Mouse (Mus musculus) hindbrain, postnatal 0 days (tissue): ENCODE measurements around the gene Naa15. TPM values are rescaled to one million over a fixed set of nuclear protein-coding genes. Genes with fewer than 3 reads are reported as not detected.

Experiments used
- ATAC-seq: fragments of 200-750 bp; cut with Nextera tagmentation; 2 replicates; pipeline ENCODE4 v1.8.0; 2017; ENCODE audit warnings: mild to moderate bottlenecking, moderate TSS enrichment, moderate library complexity
- DNase-seq: peaks from one replicate; pipeline ENCODE4 v3.0.0-alpha.2; 2015; ENCODE audit warnings: low spot score
- H3K27ac ChIP-seq: fragments of 300-500 bp; sonication (generic); 2 replicates; pipeline ENCODE4 v1.5.1; 2014; ENCODE audit warnings: mild to moderate bottlenecking
- H3K27me3 ChIP-seq: fragments of 300-500 bp; sonication (generic); 2 replicates; pipeline ENCODE4 v1.6.1; 2014; ENCODE audit warnings: low read length, mixed read lengths; ENCODE audit not compliant: insufficient read depth
- H3K36me3 ChIP-seq: fragments of 300-500 bp; sonication (generic); 2 replicates; pipeline ENCODE4 v1.6.1; 2014; ENCODE audit warnings: low read length, mixed read lengths; ENCODE audit not compliant: insufficient read depth
- H3K4me1 ChIP-seq: fragments of 300-500 bp; sonication (generic); 2 replicates; pipeline ENCODE4 v1.6.1; 2014; ENCODE audit warnings: antibody characterized with exemption, low read length, mixed read lengths; ENCODE audit not compliant: insufficient read depth
- H3K4me2 ChIP-seq: fragments of 300-500 bp; sonication (generic); 2 replicates; pipeline ENCODE4 v1.6.1; 2014; ENCODE audit warnings: low read depth, mild to moderate bottlenecking, low read length, moderate library complexity, mixed read lengths
- H3K4me3 ChIP-seq: fragments of 300-500 bp; sonication (generic); 2 replicates; pipeline ENCODE4 v1.5.1; 2014; ENCODE audit warnings: low read length
- H3K9ac ChIP-seq: fragments of 300-500 bp; sonication (generic); replicated peaks from 2 replicates; pipeline ENCODE4 v1.6.1; 2014; ENCODE audit warnings: mild to moderate bottlenecking, low read length, moderate library complexity, mixed read lengths
- H3K9me3 ChIP-seq: fragments of 300-500 bp; sonication (generic); 2 replicates; pipeline ENCODE4 v1.6.1; 2016; ENCODE audit warnings: low read length, mixed read lengths
- CTCF ChIP-seq: IDR thresholded peaks from 2 replicates; pipeline ENCODE4 v1.5.1; 2016; ENCODE audit warnings: antibody characterized with exemption, control low read depth, low read depth
- WGBS: fragments of 180-500 bp; shearing (Covaris S2); extraction: QIAGEN DNeasy Blood & Tissue Kit; methylation state at CpG from one replicate; pipeline ENCODE4 v1.1.7; 2014; 5-methylcytosine and 5-hydroxymethylcytosine counted together
- polyA plus RNA-seq: library from polyadenylated mRNA; unstranded; fragments of >200 nt; fragmentation: Nextera tagmentation; extraction: Ambion mirVana; gene quantifications from 2 replicates; pipeline ENCODE4 v1.2.1, GENCODE M21; 2015
- total RNA-seq: library from RNA; depleted of rRNA; stranded (reverse); fragments of >200 nt; gene quantifications from 2 replicates; pipeline ENCODE4 v1.2.3, GENCODE M21; 2014

The Naa15 gene
- total and polyA plus RNA-seq, 2 experiments from 2014 or later: 20.4 to 35.0 TPM

DNA sequence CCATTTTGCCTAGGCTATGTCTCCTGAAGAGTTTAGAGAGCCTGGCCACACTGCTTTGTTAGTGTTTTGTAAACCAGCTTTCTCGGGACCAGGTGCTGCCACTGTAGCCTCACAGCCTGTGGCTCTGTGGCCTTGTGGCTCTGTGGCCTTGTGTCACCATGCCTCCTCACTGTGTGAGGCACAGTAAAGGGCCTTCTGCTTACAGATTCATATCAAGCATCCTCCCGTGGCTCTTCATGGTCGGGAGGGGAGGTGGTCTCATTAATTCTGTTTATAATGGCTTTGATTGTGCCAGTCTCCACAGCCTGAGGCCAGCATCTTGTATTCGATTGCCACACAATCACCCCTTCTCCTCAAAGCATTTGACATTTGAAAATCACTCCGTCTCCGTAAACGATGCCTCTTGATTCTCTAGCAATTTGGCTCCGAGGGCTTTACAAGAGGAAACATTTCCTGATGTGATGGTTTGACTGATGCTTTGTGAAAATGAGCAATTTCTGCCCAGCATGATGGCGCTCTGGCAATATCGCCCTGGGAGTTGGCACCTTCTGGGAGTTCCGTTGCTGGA, 89.5 kb downstream of the Naa15 start:
- TF ChIP-seq CTCF: no peak
- ATAC-seq (no peak), DNase-seq (no peak)
- no peaks in the 10 kb centered on the region for H3K9me3 ChIP-seq
- H3K4me1 ChIP-seq: no peaks in the 10 kb centered on the region
- no peak overlapping the region for H3K4me3 ChIP-seq
- 27% methylated on average over 11 of the region's 11 CpGs for WGBS
- H3K4me2 ChIP-seq: no peak overlapping the region
- no peak overlapping the region for H3K27ac ChIP-seq
- no peaks in the 10 kb centered on the region for H3K27me3 ChIP-seq
- H3K36me3 ChIP-seq: no peaks in the 10 kb centered on the region
- H3K9ac ChIP-seq: no peak overlapping the region

DNA sequence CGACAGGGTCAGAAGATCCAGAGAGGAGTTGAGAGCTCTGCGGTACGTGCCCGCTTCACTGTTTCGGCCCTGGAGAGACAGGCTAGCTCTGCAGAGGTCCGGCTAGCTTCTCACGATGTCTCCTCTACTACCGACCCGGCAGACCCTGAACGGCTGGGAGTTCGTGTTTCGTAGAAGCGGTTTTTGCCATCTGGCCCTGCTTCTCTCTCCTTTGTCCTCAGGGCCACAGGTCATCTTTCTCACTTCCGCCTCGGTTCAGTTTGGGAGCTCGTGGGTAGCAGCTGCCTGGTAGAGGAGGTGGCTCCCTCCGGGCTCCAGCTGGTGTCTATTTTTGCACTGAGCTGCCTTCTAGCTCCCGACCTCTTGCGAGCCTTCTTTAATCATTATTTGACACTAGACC, 90.5 kb downstream of the Naa15 start:
- TF ChIP-seq CTCF: no peak
- Histone ChIP-seq H3K4me3 (no peak overlapping the region), H3K9ac (no peak overlapping the region), H3K27ac (0 out of 2 replicates have a peak overlapping the region, but pooled peaks have one; percentile 36), H3K4me2 (no peak overlapping the region), H3K36me3 (no peaks in the 10 kb centered on the region), H3K9me3 (no peaks in the 10 kb centered on the region), H3K4me1 (no peaks in the 10 kb centered on the region), H3K27me3 (no peaks in the 10 kb centered on the region)
- ATAC-seq: peak; percentile 54
- peak; percentile 42 for DNase-seq
- WGBS: 46% methylated on average over 19 of the region's 19 CpGs

DNA sequence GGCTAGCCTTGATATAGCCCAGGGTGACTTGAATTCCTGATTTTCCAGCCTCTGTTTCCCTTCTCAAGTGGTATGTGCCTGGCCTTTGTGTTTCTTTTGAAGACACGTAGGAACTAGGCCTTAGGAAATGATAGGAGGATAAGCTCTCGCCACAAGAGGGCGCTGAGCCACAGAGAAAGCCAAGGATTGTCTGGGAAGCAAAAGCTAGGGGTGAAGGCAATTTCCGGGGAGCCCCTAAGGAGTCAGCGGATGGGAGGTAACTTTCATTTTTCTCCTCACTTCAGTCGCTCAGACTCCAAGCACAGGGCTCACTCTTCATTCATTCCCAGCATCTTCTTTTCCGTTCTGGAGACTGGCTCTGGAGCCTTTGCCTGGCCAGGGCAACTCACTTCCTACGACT, 96.0 kb downstream of the Naa15 start:
- peak overlapping the region; percentile 17; the same call in 1 of the 2 replicates for H3K4me2 ChIP-seq
- no peaks in the 10 kb centered on the region for H3K9me3 ChIP-seq
- WGBS: 31% methylated on average over 8 of the region's 8 CpGs
- no peaks in the 10 kb centered on the region for H3K27me3 ChIP-seq
- H3K9ac ChIP-seq: no peak overlapping the region
- no peaks in the 10 kb centered on the region for H3K4me1 ChIP-seq
- ATAC-seq: peak; percentile 57; the same call in 1 of the 2 replicates
- H3K4me3 ChIP-seq: no peak overlapping the region
- no peaks in the 10 kb centered on the region for H3K36me3 ChIP-seq
- peak; percentile 83 for DNase-seq
- TF ChIP-seq CTCF: peak; percentile 85
- no peak overlapping the region for H3K27ac ChIP-seq

DNA sequence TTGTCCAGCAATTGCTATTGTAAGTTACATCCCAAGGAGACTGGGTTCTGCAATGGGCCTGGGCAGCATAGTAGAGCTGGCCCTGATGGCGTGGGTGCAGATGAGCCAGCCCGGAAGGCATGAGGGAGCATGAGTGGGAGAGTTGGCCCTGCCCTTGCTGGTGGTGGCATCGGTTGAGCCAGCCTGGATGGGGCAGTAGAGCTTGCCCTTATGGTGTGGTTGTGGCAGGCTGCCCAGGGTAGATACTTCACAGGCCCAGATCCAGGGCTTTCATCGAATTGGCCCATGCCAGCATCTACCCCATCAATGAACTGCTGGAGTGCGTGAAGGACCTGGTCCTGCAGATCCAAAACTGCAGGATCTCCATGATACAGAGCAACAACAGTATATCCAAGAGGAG, 97.0 kb downstream of the Naa15 start:
- no peak overlapping the region for H3K9ac ChIP-seq
- H3K27ac ChIP-seq: no peak overlapping the region
- H3K9me3 ChIP-seq: no peaks in the 10 kb centered on the region
- H3K4me2 ChIP-seq: no peak overlapping the region
- H3K4me3 ChIP-seq: no peak overlapping the region
- DNase-seq (no peak), ATAC-seq (peak; percentile 16; the same call in 1 of the 2 replicates)
- H3K36me3 ChIP-seq: 0 out of 2 replicates have a peak, but pooled peaks cover 3% of the 10 kb centered on the region
- H3K27me3 ChIP-seq: no peaks in the 10 kb centered on the region
- TF ChIP-seq CTCF: no peak
- H3K4me1 ChIP-seq: no peaks in the 10 kb centered on the region
- WGBS: 91% methylated on average over 5 of the region's 5 CpGs

- ATAC-seq (no peak), DNase-seq (no peak)
- Histone ChIP-seq H3K4me1 (no peaks in the 10 kb centered on the region), H3K9me3 (no peaks in the 10 kb centered on the region), H3K9ac (no peak overlapping the region), H3K4me3 (no peak overlapping the region), H3K27me3 (no peaks in the 10 kb centered on the region), H3K4me2 (no peak overlapping the region), H3K36me3 (peaks cover 30% of the 10 kb centered on the region), H3K27ac (no peak overlapping the region)
- TF ChIP-seq CTCF: no peak
- 77% methylated on average over 4 of the region's 4 CpGs for WGBS
Observed at GRCm38 (mm10) chr3:51517467-51517866, 102.5 kb downstream of the Naa15 start.

DNA sequence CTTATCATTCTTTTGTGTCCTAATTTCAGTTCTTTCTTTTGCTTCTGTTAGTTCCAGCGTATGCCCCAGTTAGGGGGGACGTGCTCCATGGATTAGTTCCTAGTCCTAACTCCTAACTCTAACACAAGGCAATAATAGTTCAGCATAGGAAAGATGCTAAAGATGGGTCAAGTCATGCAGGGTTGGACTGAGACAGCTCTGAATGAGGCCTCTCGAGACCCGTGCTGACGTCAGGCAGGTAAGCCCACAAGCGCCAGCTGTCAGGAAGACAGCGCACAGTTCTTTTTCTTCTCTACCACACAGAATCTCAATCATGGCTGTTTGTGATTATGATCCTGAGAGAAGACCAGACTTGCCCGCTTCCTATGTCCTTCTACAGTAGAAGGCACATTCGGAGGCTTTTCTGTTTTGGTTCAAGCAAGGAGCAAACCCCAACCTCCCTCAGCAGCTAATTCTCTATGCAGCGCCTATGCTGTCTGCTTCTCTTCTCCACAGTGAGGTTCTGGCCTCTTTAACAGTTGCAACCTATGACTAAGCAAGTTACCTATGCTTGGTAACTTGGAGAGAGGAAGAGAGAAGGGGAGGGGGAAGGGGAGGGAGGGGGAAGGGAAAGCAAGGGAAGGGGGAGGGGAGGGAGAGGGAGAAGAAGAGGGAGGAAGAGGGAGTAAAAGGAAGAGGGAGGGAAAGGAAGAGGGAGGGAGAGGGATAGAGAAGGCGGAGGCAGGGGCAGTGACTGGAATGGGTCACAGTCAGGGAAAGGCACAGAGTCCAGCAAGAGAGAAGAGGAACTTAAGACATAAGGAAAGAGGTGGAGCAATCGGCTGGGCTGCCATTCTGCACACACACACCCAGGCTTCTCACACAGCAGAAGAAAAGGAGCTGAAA, 103.2 kb downstream of the Naa15 start:
- H3K4me1 ChIP-seq: no peaks in the 10 kb centered on the region
- H3K27me3 ChIP-seq: no peaks in the 10 kb centered on the region
- WGBS: 80% methylated on average over 12 of the region's 12 CpGs
- no peak overlapping the region for H3K9ac ChIP-seq
- no peak overlapping the region for H3K4me3 ChIP-seq
- no peak overlapping the region for H3K4me2 ChIP-seq
- DNase-seq (no peak), ATAC-seq (no peak)
- TF ChIP-seq CTCF: no peak
- H3K9me3 ChIP-seq: no peaks in the 10 kb centered on the region
- H3K27ac ChIP-seq: no peak overlapping the region
- H3K36me3 ChIP-seq: peaks cover 34% of the 10 kb centered on the region

GRCm38 (mm10) chr3:51518763-51519121, 103.8 kb downstream of the Naa15 start:
- ATAC-seq: no peak
- no peak for TF ChIP-seq CTCF
- no peak overlapping the region for H3K27ac ChIP-seq
- H3K36me3 ChIP-seq: peaks cover 35% of the 10 kb centered on the region
- 74% methylated on average over 8 of the region's 8 CpGs for WGBS
- H3K4me2 ChIP-seq: no peak overlapping the region
- no peaks in the 10 kb centered on the region for H3K9me3 ChIP-seq
- no peak overlapping the region for H3K4me3 ChIP-seq
- no peaks in the 10 kb centered on the region for H3K4me1 ChIP-seq
- H3K9ac ChIP-seq: no peak overlapping the region
- H3K27me3 ChIP-seq: no peaks in the 10 kb centered on the region
- no peak for DNase-seq
